Mouse (Mus musculus) intestine, embryonic 15.5 days (tissue): Measurements from ENCODE around the gene Tmem198b. TPM values are rescaled to one million over a fixed set of nuclear protein-coding genes. Genes with fewer than 3 reads are reported as not detected.

Source experiments
- polyA plus RNA-seq: library from polyadenylated mRNA; unstranded; fragments of >200 nt; fragmentation: Nextera tagmentation; extraction: Ambion mirVana; gene quantifications from 2 replicates; pipeline ENCODE4 v1.2.1, GENCODE M21; 2015

The Tmem198b gene
- polyA plus RNA-seq, 1 experiment from 2014 or later: 11.2 TPM

Other genes with a start within 250 kb of the Tmem198b start
- 205 and 210 TPM in 2 replicates for gene Pa2g4, start 238.4 kb downstream of the Tmem198b start, polyA plus RNA-seq
- gene Erbb3, start 214.7 kb downstream of the Tmem198b start, polyA plus RNA-seq: 30.5 and 31.5 TPM in 2 replicates
- gene Rps26, start 177.6 kb downstream of the Tmem198b start, polyA plus RNA-seq: 693 and 768 TPM in 2 replicates
- 1.9 and 2.2 TPM in 2 replicates for gene Ikzf4, start 158.4 kb downstream of the Tmem198b start, polyA plus RNA-seq
- 11.9 and 12.1 TPM in 2 replicates for gene Suox, start 130.3 kb downstream of the Tmem198b start, polyA plus RNA-seq
- 59.0 and 60.5 TPM in 2 replicates for gene Rab5b, start 108.1 kb downstream of the Tmem198b start, polyA plus RNA-seq
- 1.0 and 1.1 TPM in 2 replicates for gene Pmel, start 100.2 kb downstream of the Tmem198b start, polyA plus RNA-seq
- 72.7 and 80.9 TPM in 2 replicates for gene Cdk2, start 99.3 kb downstream of the Tmem198b start, polyA plus RNA-seq
- 7.1 and 7.4 TPM in 2 replicates for gene Dgka, start 59.5 kb downstream of the Tmem198b start, polyA plus RNA-seq
- 32.9 and 34.1 TPM in 2 replicates for gene Pym1, start 56.5 kb downstream of the Tmem198b start, polyA plus RNA-seq
- 0.60 and 1.0 TPM in 2 replicates for gene Mmp19, start 13.5 kb downstream of the Tmem198b start, polyA plus RNA-seq
- gene Dnajc14, start 308 bp downstream of the Tmem198b start, polyA plus RNA-seq: 44.6 and 47.6 TPM in 2 replicates
- gene Sarnp, start 13.0 kb upstream of the Tmem198b start, polyA plus RNA-seq: 186 and 201 TPM in 2 replicates
- gene Ormdl2, start 17.3 kb upstream of the Tmem198b start, polyA plus RNA-seq: 101 and 116 TPM in 2 replicates
- 3.5 and 3.9 TPM in 2 replicates for gene Gdf11, start 87.3 kb upstream of the Tmem198b start, polyA plus RNA-seq
- gene Cd63, start 96.6 kb upstream of the Tmem198b start, polyA plus RNA-seq: 708 and 725 TPM in 2 replicates
- gene Rdh5, start 118.5 kb upstream of the Tmem198b start, polyA plus RNA-seq: 11.7 and 12.0 TPM in 2 replicates
- gene Bloc1s1, start 119.7 kb upstream of the Tmem198b start, polyA plus RNA-seq: 194 and 203 TPM in 2 replicates
- gene Itga7, start 129.4 kb upstream of the Tmem198b start, polyA plus RNA-seq: 2.9 and 3.8 TPM in 2 replicates
- 12.0 and 12.3 TPM in 2 replicates for gene Mettl7b, start 156.6 kb upstream of the Tmem198b start, polyA plus RNA-seq
- not detected in 2 replicates for gene Olfr9, start 185.1 kb upstream of the Tmem198b start, polyA plus RNA-seq
- not detected in 2 replicates for gene Olfr763, start 206.4 kb upstream of the Tmem198b start, polyA plus RNA-seq
- not detected in 2 replicates for gene Olfr764-ps1, start 235.5 kb upstream of the Tmem198b start, polyA plus RNA-seq
- gene Olfr765, start 245.6 kb upstream of the Tmem198b start, polyA plus RNA-seq: not detected in 2 replicates